Mouse (Mus musculus) brown adipose tissue, adult 24 weeks (tissue): ENCODE data around the gene Hdac7. TPM values are rescaled to one million over a fixed set of nuclear protein-coding genes. Genes with fewer than 3 reads are reported as not detected.

Experiments
- H3K27ac ChIP-seq: fragments of 200-500 bp; replicated peaks from 2 replicates; pipeline ENCODE4 v1.5.1; 2012; ENCODE audit warnings: low read depth, mild to moderate bottlenecking, low read length
- H3K4me1 ChIP-seq: fragments of 200-500 bp; 2 replicates; pipeline ENCODE4 v1.6.1; 2012; ENCODE audit warnings: low read length, mixed read lengths; ENCODE audit not compliant: control insufficient read depth, insufficient read depth, insufficient read length
- H3K4me3 ChIP-seq: fragments of 200-500 bp; 2 replicates; pipeline ENCODE4 v1.5.1; 2012; ENCODE audit warnings: low read depth, mild to moderate bottlenecking, low read length, moderate library complexity; ENCODE audit not compliant: insufficient read depth
- polyA plus RNA-seq: library from polyadenylated mRNA; stranded (reverse); fragments of >200 nt; gene quantifications from 2 replicates; pipeline ENCODE4 v1.2.4, GENCODE M21; 2012; ENCODE audit not compliant: missing spikeins, insufficient read depth, insufficient read length

The Hdac7 gene
- polyA plus RNA-seq, 1 experiment = 10.2 TPM

GRCm38 (mm10) chr15:97786412-97787112, 57.7 kb downstream of the Hdac7 start:
- Histone ChIP-seq H3K27ac (0 out of 2 replicates have a peak overlapping the region, but pooled peaks have one; percentile 4), H3K4me3 (no peak overlapping the region), H3K4me1 (peaks cover 47% of the 10 kb centered on the region)

GRCm38 (mm10) chr15:97785731-97786411, 58.4 kb downstream of the Hdac7 start:
- Histone ChIP-seq H3K27ac (0 out of 2 replicates have a peak overlapping the region, but pooled peaks have one; percentile 4), H3K4me1 (peaks cover 44% of the 10 kb centered on the region), H3K4me3 (no peak overlapping the region)

DNA sequence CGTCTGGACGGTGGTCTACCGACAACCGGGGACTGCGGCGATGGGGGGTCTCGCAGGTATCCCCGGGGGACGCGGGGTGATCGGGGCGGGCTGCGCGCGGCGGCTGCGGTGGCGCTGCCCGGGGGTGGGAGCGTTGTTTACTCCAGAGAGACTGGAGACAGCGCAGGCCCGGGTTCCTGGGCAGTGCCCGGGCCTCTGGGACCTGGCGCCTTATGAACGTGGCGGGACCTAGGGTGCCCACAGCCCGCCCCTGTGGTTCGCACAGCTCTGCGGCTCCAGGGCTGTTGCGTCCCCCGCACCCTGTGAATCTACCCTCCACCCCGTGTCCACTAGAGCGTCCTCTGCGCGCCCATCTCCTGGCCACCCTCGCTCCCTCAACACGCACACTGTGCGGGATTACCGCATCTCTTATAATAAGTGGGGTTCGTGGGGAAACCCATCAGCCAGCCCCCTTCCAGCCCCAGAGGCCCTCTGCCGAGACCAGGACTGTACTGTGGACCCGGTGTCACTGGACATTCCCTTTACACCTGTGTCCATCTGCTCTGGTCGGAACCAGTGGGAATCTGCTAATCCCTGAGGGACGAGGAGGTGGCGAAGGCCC, 59.6 kb downstream of the Hdac7 start:
- H3K4me1 ChIP-seq = peaks cover 45% of the 10 kb centered on the region
- H3K4me3 ChIP-seq = peak overlapping the region; percentile 78
- H3K27ac ChIP-seq = no peak overlapping the region; the same call in 1 of the 2 replicates

- Histone ChIP-seq H3K4me3 (peak overlapping the region; percentile 78), H3K27ac (no peak overlapping the region; the same call in 1 of the 2 replicates), H3K4me1 (peaks cover 44% of the 10 kb centered on the region)
Observed at GRCm38 (mm10) chr15:97784092-97784559, 60.2 kb downstream of the Hdac7 start.

DNA sequence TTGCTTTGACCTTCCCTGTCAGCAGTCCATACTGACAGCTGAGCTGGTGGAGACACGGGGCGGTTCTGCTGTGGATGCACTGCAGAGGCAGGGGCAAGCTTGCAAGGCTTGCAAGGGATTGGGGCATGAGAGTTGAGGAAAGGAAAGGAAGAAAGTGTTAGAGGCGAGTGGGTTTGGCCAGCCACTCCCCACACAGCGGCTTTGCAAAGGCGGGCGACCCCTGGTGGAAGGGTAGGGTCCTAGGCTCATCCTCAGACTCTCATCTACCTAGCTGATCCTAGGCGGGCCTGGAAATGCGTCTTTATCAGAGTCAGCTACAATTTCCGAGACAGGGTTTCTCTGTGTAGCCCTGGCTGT, 61.6 kb downstream of the Hdac7 start:
- Histone ChIP-seq H3K4me1 (peaks cover 38% of the 10 kb centered on the region), H3K4me3 (peak overlapping the region; percentile 43), H3K27ac (peak overlapping the region; percentile 69)

- peak overlapping the region; percentile 43 for H3K4me3 ChIP-seq
- peak overlapping the region; percentile 69 for H3K27ac ChIP-seq
- peaks cover 36% of the 10 kb centered on the region for H3K4me1 ChIP-seq
Observed at GRCm38 (mm10) chr15:97781961-97782748, 62.1 kb downstream of the Hdac7 start.

GRCm38 (mm10) chr15:97780611-97781031, 63.7 kb downstream of the Hdac7 start:
- Histone ChIP-seq H3K4me3 (no peak overlapping the region), H3K27ac (peak overlapping the region; percentile 84), H3K4me1 (peaks cover 25% of the 10 kb centered on the region)

DNA sequence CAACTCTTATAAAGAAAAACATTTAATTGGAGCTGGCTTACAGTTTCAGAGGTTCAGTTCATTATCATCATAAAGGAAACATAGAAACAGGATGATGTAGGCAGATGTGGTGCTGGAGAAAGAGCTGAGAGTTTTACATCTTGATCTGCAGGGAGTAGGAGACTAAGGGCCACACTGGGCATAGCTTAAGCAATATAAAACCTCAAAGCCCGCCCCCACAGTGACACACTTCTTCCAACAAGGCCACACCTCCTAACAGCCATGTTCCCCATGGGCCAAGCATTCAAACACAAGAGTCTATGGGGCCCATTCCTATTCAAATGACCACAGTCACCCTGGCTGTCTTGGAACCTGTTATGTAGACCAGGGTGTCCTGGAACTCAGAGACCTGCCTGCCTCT, 64.7 kb downstream of the Hdac7 start:
- peaks cover 22% of the 10 kb centered on the region for H3K4me1 ChIP-seq
- H3K27ac ChIP-seq = no peak overlapping the region
- no peak overlapping the region for H3K4me3 ChIP-seq

GRCm38 (mm10) chr15:97778311-97779098, 65.8 kb downstream of the Hdac7 start, which contains the start of gene Slc48a1:
Gene Slc48a1, plus strand, starts transcription at chr15:97778520.
- Histone ChIP-seq H3K4me3 (no peak within 1 kb of the TSS), H3K27ac (peak within 1 kb of the TSS; percentile 93), H3K4me1 (peaks cover 28% of the 10 kb centered on the region)

- Histone ChIP-seq H3K4me1 (peaks cover 35% of the 10 kb centered on the region), H3K4me3 (no peak overlapping the region), H3K27ac (peak overlapping the region; percentile 42)
Observed at GRCm38 (mm10) chr15:97776919-97777318, 67.4 kb downstream of the Hdac7 start.

DNA sequence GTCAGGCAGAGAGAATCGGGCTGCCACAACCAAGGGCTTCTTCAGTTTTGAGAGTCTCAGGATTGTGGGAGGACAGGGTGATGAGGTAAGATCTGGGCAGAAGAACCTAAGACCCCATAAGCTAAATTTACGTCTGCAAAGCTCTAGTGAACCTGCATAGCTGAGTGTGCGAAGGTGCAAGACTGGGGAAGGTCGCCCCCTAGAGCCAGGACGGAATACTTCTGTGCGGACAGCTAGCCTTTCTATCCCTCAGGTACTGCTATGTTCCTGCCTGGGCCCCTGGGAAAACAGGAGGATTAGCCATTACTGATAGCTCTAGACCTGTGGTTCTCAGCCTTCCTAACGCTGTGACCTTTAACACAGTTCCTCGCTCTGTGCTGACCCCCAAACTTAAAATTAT, 67.8 kb downstream of the Hdac7 start:
- Histone ChIP-seq H3K4me1 (peaks cover 35% of the 10 kb centered on the region), H3K27ac (peak overlapping the region; percentile 42; the same call in 1 of the 2 replicates), H3K4me3 (no peak overlapping the region)

- H3K4me1 ChIP-seq = peaks cover 35% of the 10 kb centered on the region
- no peak overlapping the region for H3K4me3 ChIP-seq
- peak overlapping the region; percentile 96 for H3K27ac ChIP-seq
Observed at GRCm38 (mm10) chr15:97773961-97774370, 70.3 kb downstream of the Hdac7 start.

DNA sequence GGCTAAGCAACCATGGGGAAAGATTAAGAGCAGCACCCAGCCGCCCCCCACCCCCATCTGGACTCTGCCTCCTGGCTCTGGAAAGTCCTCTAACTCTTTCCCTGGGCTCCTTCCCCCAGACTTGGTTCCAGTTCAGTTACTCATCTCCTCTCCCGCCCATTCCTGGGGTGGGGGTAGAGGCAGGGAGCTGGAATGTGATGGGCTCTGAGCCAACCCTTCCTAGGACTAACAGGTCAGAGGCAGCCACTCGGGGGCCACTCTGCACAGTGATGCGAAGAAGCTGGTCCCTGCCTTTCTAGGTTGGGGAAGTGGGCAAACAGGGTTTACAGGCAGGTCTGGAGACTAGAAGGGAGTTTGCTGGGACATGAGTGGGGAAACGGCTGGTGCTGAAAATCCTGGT, 71.2 kb downstream of the Hdac7 start:
- peak overlapping the region; percentile 96 for H3K27ac ChIP-seq
- H3K4me3 ChIP-seq = 0 out of 2 replicates have a peak overlapping the region, but pooled peaks have one; percentile 5
- H3K4me1 ChIP-seq = peaks cover 30% of the 10 kb centered on the region

DNA sequence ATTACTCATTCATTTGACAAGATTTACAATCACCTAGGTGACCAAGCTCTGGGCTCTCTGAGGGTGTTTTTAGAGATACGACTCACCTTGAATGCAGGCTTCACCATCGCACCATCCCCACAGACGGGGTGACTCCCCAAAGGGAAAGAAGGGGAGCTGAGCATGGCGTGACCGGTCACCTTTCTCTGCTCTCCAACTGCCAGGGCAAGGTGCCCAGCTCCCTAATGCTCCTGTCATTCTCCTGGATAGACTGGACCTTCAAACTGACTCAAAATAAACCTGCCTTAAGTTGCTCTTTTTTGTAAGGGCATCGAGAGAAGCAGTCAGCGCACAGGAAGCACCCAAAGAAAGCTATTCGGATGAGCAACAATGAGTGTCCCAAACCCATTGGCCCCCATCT, 74.0 kb downstream of the Hdac7 start:
- Histone ChIP-seq H3K4me3 (no peak overlapping the region), H3K4me1 (peaks cover 25% of the 10 kb centered on the region), H3K27ac (no peak overlapping the region)
